Mouse (Mus musculus): ENCODE results near the gene Pa2g4. TPM values are rescaled to one million over a fixed set of nuclear protein-coding genes. Genes with fewer than 3 reads are reported as not detected.
"Not testable (repeated sequence)": the region's sequence is repeated elsewhere in the genome, so short reads cannot be mapped to it uniquely, and the experiment has no call there.

The Pa2g4 gene
- polyA plus RNA-seq, 1 experiment from 2014 or later = 124 TPM

DNA sequence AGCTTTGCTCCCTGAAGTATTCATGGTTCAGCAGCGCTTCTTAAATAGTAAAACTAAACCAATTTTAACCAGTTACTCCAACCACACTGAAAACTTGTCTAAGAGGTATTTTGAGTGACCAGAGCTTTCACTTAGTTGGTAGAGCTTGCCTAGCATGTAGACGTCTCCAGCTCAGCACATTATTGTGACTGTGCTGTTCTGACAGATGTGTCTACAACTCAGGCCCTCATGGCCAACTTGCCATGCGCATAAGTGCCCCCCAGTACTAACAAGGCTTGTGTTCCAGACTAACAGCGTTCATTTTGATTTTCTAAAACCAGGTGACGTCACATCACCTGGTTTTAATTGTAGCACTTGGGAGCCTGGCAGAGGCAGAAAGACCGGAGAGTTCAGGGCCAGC lies 8.8 kb downstream of the Pa2g4 start:
- no peak overlapping the region for H3K27ac ChIP-seq (ENCODE audit: low read length)
- no peaks in the 10 kb centered on the region for H3K4me1 ChIP-seq (ENCODE audit: control insufficient read depth, insufficient read depth, low read length)
- H3K36me3 ChIP-seq (ENCODE audit: control insufficient read depth, insufficient read depth, low read length) = peaks cover 29% of the 10 kb centered on the region
- H3K9me3 ChIP-seq (replicated peaks; ENCODE audit: control insufficient read depth, low read length, poor library complexity, severe bottlenecking) = no peaks in the 10 kb centered on the region
- no peak overlapping the region for H3K4me3 ChIP-seq (ENCODE audit: low read depth, low read length)
- H3K27me3 ChIP-seq (ENCODE audit: control insufficient read depth, insufficient read depth, low read depth, low read length) = no peaks in the 10 kb centered on the region
- H3K4me2 ChIP-seq (ENCODE audit: low read length) = no peak overlapping the region
- no peak overlapping the region for H3K9ac ChIP-seq (ENCODE audit: low read depth, low read length)
- 90% methylated on average over 6 of the region's 6 CpGs for WGBS
- no peak for ATAC-seq

DNA sequence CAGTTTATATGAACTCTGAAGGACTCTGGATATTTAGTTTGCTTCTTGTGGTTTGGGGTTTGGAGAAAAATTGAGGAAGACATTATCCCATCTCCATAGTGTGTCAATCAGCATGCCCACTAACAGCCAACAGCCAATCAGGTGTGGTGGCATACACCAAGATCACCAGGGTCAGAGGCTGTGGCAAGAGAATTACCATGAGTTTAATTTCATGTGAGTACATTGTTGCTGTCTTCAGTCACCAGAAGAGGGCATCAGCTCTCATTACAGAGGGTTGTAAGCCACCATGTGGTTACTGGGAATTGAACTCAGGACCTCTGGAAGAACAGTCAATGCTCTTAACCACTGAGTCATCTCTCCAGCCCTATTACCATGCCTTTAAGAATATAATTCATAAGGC lies 9.5 kb downstream of the Pa2g4 start:
- no peak for ATAC-seq
- H3K4me1 ChIP-seq (ENCODE audit: control insufficient read depth, insufficient read depth, low read length) = no peaks in the 10 kb centered on the region
- peaks cover 24% of the 10 kb centered on the region for H3K36me3 ChIP-seq (ENCODE audit: control insufficient read depth, insufficient read depth, low read length)
- H3K4me3 ChIP-seq (ENCODE audit: low read depth, low read length) = no peak overlapping the region
- no peaks in the 10 kb centered on the region for H3K27me3 ChIP-seq (ENCODE audit: control insufficient read depth, insufficient read depth, low read depth, low read length)
- H3K9ac ChIP-seq (ENCODE audit: low read depth, low read length) = no peak overlapping the region
- no peak overlapping the region for H3K4me2 ChIP-seq (ENCODE audit: low read length)
- no peaks in the 10 kb centered on the region for H3K9me3 ChIP-seq (replicated peaks; ENCODE audit: control insufficient read depth, low read length, poor library complexity, severe bottlenecking)
- H3K27ac ChIP-seq (ENCODE audit: low read length) = no peak overlapping the region

DNA sequence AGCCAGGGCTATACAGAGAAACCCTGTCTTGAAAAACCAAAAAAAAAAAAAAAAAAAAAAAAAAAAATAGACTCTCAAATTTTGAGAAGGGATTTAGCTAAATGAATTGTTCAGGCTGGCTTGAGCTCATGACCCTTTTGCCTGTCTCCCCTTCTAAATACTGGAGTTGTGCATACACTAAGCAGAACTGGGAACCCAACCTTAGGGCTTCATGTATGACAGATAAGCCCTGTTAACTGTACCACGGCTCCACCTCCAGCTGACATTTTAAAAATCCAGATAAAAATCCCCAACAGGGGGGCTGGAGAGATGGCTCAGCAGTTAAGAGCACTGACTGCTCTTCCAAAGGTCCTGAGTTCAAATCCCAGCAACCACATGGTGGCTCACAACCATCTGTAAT lies 10.2 kb downstream of the Pa2g4 start:
- not testable (repeated sequence) for H3K27me3 ChIP-seq (ENCODE audit: control insufficient read depth, insufficient read depth, low read depth, low read length); H3K27ac ChIP-seq (ENCODE audit: low read length); H3K9me3 ChIP-seq (replicated peaks; ENCODE audit: control insufficient read depth, low read length, poor library complexity, severe bottlenecking); H3K4me2 ChIP-seq (ENCODE audit: low read length); ATAC-seq; H3K4me1 ChIP-seq (ENCODE audit: control insufficient read depth, insufficient read depth, low read length); H3K9ac ChIP-seq (ENCODE audit: low read depth, low read length); H3K4me3 ChIP-seq (ENCODE audit: low read depth, low read length)
- H3K36me3 ChIP-seq (ENCODE audit: control insufficient read depth, insufficient read depth, low read length) = peaks cover 22% of the 10 kb centered on the region
- WGBS = 94% methylated on average over 1 of the region's 1 CpGs

DNA sequence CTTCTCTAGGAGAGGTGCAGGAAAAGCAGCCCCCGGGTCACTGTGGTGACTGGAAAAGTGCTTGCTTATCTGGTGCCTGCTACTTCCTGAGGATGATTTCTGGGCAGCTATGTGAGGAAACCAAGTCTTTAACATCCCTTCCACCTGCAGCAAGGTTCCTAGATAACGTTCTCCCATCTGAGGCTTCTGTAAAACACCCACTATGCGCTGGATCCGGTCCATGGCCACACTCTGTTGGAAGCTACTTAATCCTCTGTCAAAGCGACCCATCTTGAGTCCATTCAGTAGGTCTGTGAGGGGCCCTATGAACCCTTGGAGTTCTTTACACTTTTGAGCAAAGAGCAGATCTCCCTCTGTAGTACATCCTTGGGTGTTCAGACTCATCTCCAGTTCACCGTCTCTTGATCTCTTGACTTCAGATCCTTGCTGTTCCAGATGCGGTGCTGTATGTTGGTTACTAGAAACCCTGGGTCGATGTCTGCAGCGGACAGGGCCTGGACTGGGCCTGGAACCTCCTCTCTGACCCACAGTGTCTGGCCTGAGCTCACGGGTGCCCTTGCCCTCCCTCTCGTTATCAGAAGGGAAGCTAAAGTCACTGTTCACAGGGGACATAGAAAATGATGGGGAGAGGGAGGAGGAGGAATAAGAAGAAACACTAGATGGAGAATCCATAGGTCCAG lies 15.5 kb downstream of the Pa2g4 start:
- not testable (repeated sequence) for H3K4me3 ChIP-seq (ENCODE audit: low read depth, low read length); H3K9ac ChIP-seq (ENCODE audit: low read depth, low read length); H3K9me3 ChIP-seq (replicated peaks; ENCODE audit: control insufficient read depth, low read length, poor library complexity, severe bottlenecking); H3K36me3 ChIP-seq (ENCODE audit: control insufficient read depth, insufficient read depth, low read length); H3K4me1 ChIP-seq (ENCODE audit: control insufficient read depth, insufficient read depth, low read length); H3K4me2 ChIP-seq (ENCODE audit: low read length); ATAC-seq; H3K27me3 ChIP-seq (ENCODE audit: control insufficient read depth, insufficient read depth, low read depth, low read length)
- 88% methylated on average over 11 of the region's 11 CpGs for WGBS
- H3K27ac ChIP-seq (ENCODE audit: low read length) = peak overlapping the region; percentile 69

DNA sequence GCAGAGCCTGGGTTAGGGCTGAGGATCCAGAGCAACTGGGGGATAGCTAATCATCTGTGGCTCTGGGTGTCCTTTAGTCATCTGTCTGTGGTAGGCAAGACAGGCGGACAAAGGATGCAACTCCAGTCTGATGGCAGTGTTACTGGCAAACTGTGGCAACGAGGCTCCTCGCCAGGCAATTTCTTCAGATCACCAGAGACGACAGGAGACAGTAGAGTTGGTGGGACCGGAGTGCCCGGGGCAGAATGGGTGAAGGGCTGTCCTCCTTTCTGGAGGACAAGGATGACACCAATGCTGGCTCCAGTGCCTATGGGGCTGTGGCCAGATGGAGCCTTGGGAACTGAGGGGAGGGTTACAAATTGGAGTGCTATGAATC lies 16.1 kb downstream of the Pa2g4 start:
- Histone ChIP-seq H3K4me2 (ENCODE audit: low read length) (0 out of 2 replicates have a peak overlapping the region, but pooled peaks have one; percentile 14), H3K27ac (ENCODE audit: low read length) (peak overlapping the region; percentile 69)
- H3K9ac ChIP-seq (ENCODE audit: low read depth, low read length); H3K36me3 ChIP-seq (ENCODE audit: control insufficient read depth, insufficient read depth, low read length); H3K9me3 ChIP-seq (replicated peaks; ENCODE audit: control insufficient read depth, low read length, poor library complexity, severe bottlenecking); H3K4me1 ChIP-seq (ENCODE audit: control insufficient read depth, insufficient read depth, low read length); H3K27me3 ChIP-seq (ENCODE audit: control insufficient read depth, insufficient read depth, low read depth, low read length); ATAC-seq; H3K4me3 ChIP-seq (ENCODE audit: low read depth, low read length): not testable (repeated sequence)
- WGBS = 62% methylated on average over 6 of the region's 6 CpGs

DNA sequence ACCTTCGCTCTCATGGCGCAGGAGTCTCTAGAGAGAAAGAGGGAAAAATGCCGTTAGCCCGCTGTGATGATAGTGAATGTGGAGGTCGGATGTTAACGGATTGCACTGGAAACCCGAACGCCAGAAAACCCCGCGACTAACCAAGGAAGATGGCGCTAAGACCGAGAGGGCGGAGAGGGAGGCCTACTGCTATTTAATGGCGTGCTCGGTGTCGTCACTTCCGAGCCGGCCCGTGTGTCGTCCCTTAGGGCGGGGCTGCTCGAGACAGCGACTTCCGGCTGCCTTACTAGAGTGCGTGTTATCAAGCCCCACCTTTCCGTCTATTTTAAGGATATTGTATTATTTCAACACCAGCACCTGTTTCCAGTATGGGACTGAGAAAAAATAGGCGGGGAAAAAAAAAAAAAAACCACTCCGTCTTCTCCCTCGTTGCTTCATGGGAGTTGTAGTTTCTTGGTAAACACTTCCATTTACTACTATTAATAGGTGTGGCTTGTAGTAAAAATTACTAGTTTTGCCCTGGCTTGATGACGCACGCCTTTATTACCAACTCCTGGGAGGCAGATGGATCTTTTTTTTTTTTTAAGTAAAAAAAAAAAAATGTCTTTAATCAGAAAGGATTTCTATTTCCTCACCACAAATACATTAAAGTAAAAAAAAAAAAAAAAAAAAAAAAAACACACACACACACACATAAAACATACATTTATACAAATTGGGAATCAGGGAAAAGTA lies 16.7 kb downstream of the Pa2g4 start, which contains the start of gene Rpl41:
Gene Rpl41, minus strand, starts transcription at position 359 of the 735 bp plus-strand sequence.
- Histone ChIP-seq H3K36me3 (ENCODE audit: control insufficient read depth, insufficient read depth, low read length) (peaks cover 7% of the 10 kb centered on the region), H3K4me2 (ENCODE audit: low read length) (peak within 1 kb of the TSS; percentile 84), H3K9me3 (replicated peaks; ENCODE audit: control insufficient read depth, low read length, poor library complexity, severe bottlenecking) (no peaks in the 10 kb centered on the region), H3K27ac (ENCODE audit: low read length) (peak within 1 kb of the TSS; percentile 94), H3K4me3 (ENCODE audit: low read depth, low read length) (peak within 1 kb of the TSS; percentile 60), H3K27me3 (ENCODE audit: control insufficient read depth, insufficient read depth, low read depth, low read length) (no peaks in the 10 kb centered on the region), H3K4me1 (ENCODE audit: control insufficient read depth, insufficient read depth, low read length) (peaks cover 8% of the 10 kb centered on the region), H3K9ac (ENCODE audit: low read depth, low read length) (peak within 1 kb of the TSS; percentile 78)
- peak; percentile 91 for ATAC-seq
- 0% methylated on average over 31 of the region's 31 CpGs for WGBS

DNA sequence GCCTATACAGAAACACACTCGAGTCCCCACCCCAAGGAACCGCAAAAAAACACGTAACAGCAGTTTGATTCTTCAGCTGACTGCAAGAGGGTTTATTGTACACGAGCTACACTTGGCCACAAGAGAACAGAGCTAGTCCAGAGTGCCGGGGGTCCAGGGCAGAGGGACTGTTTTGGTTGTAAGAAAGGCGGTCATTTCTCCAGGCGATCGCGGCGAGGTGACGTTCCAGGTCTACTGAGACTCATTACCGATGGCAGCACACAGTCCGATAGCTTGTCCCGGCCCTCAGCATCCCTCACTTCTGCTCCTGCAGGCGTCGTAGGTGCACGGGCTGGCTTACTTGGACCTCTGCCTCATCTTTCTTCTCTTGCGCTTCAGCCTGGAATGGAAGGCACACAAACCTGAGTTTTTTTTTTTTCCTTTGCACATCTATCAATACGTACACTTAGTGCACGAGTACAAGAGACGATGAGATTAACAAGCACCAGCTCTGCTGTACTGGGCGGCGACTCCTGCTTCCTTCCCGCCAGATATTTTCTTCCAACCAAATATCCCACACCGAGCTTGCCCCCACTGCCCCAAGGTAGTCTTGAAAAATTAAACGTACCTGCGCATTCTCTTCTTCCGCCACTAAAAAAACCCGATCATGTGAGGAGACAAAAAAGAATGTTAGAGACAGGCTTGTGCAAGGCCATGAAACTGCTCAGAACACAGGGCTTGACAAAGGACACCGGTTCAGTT lies 17.6 kb downstream of the Pa2g4 start:
- H3K9me3 ChIP-seq (replicated peaks; ENCODE audit: control insufficient read depth, low read length, poor library complexity, severe bottlenecking); H3K27me3 ChIP-seq (ENCODE audit: control insufficient read depth, insufficient read depth, low read depth, low read length): not testable (repeated sequence)
- H3K36me3 ChIP-seq (ENCODE audit: control insufficient read depth, insufficient read depth, low read length) = peaks cover 12% of the 10 kb centered on the region
- peak overlapping the region; percentile 96 for H3K27ac ChIP-seq (ENCODE audit: low read length)
- peak overlapping the region; percentile 84 for H3K4me2 ChIP-seq (ENCODE audit: low read length)
- H3K4me1 ChIP-seq (ENCODE audit: control insufficient read depth, insufficient read depth, low read length) = peaks cover 13% of the 10 kb centered on the region
- peak overlapping the region; percentile 78 for H3K9ac ChIP-seq (ENCODE audit: low read depth, low read length)
- peak; percentile 5; the same call in 1 of the 2 replicates for ATAC-seq
- under 1% methylated on average over 25 of the region's 30 CpGs for WGBS
- peak overlapping the region; percentile 60 for H3K4me3 ChIP-seq (ENCODE audit: low read depth, low read length)

DNA sequence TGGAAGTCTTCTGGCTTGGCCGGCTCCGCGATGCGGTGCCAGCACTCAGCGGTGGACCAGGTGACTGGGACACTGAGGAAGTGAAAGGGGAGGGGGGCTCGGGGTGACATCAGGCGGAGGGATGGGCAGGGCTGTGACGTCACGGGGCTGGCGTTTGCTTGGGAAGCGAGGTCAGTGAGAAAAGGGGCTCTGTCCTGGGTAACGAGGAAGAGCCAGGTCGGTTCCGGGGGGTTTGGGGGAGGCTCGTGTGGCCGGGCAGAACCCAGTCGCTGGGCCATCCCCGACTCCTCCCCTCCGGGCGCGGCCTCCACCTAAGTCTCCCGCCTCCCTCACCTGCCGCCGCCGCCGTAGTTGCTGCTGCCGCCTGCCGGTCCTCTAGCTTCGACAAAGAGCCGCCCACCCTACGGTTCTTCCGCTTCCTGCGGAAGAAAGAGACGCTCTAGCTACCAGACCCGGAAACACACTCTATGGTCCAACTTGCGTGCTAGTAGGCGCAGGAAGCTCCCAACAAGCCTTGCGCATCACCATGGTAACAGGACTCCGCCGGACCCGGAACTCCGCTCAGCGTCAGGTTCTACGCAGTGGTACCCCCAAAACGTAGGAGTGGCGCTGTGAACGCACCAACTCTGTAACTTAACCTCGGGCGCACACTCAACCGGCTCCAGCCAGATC lies 18.3 kb downstream of the Pa2g4 start, which contains the start of gene Zc3h10:
Gene Zc3h10, minus strand, starts transcription at position 414 of the 672 bp plus-strand sequence.
- Histone ChIP-seq H3K4me3 (ENCODE audit: low read depth, low read length) (peak within 1 kb of the TSS; percentile 60), H3K4me1 (ENCODE audit: control insufficient read depth, insufficient read depth, low read length) (peaks cover 13% of the 10 kb centered on the region), H3K4me2 (ENCODE audit: low read length) (peak within 1 kb of the TSS; percentile 84), H3K9me3 (replicated peaks; ENCODE audit: control insufficient read depth, low read length, poor library complexity, severe bottlenecking) (no peaks in the 10 kb centered on the region), H3K9ac (ENCODE audit: low read depth, low read length) (peak within 1 kb of the TSS; percentile 83), H3K27me3 (ENCODE audit: control insufficient read depth, insufficient read depth, low read depth, low read length) (no peaks in the 10 kb centered on the region), H3K36me3 (ENCODE audit: control insufficient read depth, insufficient read depth, low read length) (peaks cover 14% of the 10 kb centered on the region), H3K27ac (ENCODE audit: low read length) (peak within 1 kb of the TSS; percentile 96)
- peak; percentile 91 for ATAC-seq
- WGBS = under 1% methylated on average over 42 of the region's 50 CpGs
